Mouse (Mus musculus): ENCODE measurements around the gene Cryge. TPM values are rescaled to one million over a fixed set of nuclear protein-coding genes. Genes with fewer than 3 reads are reported as not detected.

Cryge gene
- polyA plus RNA-seq (2012; rRNA removed; ENCODE audit: low replicate concordance), result not detected in 2 replicates

DNA sequence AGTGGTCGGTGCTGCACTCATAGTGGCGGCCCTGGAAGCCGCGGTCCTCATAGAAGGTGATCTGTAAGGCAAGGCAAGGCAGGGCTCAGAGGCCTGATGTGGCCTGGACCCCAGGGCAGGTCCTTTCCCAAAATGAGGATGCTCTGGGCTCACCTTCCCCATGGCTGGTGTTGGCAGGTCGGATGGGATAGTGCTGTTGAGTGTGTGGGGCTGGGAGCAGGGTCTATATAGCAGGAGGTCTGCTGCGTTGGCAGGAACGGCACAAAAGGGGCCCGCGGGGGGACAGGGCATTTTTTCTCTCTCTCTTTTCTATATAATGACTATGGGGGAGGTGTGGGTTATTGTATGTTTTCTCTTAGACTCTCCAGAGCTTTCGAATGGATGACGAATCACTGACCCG, at the start of gene Cryge:
TSS of gene Cryge (minus strand) at position 198 of the 400 bp plus-strand sequence.

DNA sequence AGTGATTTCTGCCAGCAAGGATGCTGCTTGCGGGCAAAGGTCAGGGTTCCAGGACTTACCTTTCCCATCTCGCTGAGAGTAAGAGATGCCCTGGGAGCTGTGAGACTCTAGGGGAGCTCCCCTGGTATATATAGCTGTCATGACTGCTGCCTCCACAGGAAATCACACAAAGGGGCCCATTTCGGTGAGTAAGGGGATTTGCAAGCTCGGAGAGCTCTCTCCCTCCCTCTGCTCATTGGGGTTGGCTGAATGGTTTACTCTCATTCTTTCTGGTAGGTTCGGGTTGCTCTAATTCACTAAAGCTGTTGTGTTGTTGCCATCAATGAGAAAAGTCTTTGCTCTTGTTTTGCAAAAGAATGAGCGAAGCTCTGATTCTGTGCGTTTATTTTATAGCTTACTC, 31.2 kb upstream of the Cryge start, which contains the start of gene Crygb:
TSS of gene Crygb (minus strand) at position 101 of the 400 bp plus-strand sequence.

DNA sequence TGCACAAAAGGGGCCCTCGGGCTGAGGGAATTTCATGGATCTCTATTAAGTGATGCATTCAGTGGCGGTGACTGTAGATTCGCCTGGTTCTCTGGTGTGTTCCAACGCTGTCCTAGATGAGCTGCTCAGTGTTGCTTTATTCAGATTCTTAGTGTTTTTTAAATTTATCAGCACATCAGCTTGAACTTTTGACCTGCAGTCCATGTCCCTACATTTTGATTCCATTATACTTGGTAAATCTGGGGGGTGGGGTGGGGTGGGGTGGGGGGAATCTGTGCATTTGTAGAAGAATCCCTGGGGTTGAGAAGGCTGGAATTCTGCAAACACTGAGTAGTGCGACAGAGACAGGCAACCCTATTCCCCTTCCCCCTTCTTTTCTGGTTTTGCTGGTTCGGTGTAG, 22.6 kb upstream of the Cryge start, which contains the start of gene Crygc:
TSS of gene Crygc (minus strand) at position 101 of the 400 bp plus-strand sequence.

DNA sequence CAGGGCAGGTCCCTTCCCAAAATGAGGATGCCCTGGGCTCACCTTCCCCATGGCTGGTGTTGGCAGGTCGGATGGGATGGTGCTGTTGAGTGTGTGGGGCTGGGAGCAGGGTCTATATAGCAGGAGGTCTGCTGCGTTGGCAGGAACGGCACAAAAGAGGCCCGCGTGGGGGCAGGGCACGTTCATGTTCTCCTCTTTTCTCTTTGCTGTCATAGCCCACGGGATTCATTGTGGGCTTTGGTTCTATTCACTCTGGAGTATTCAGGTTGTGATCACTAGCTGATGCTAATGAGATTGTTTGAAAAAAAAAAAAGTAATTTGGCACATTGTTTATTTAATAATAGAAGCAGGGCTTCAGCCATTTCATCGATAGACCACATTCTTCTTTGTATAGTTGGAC, 12.4 kb upstream of the Cryge start, which contains the start of gene Crygd:
TSS of gene Crygd (minus strand) at position 101 of the 400 bp plus-strand sequence.

DNA sequence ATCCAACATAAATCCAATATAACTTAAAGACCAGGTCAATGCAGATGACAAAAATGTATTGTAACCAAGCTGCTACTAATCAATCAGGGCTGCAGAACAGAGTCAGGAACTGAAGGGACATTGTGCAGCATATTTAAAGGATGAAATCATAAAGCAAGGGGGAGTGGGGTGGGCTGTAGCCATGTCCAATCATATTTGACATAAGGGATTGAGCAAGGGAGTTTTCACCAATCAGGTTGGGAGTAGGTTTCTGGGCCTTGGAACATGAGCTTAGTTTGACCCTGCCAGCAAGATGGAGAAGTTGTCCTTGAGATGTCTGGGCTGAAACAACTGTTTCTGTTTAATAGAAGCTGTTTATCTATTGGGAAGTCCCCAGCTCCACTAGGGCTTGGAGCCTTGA, 18.3 kb downstream of the Cryge start, which contains the start of gene Akr1cl:
TSS of gene Akr1cl (minus strand) at position 119 of the 400 bp plus-strand sequence.

Other genes starting within 250 kb of the Cryge start
- gene Plekhm3, start 94.3 kb downstream of the Cryge start, polyA plus RNA-seq (2012; rRNA removed; ENCODE audit: low replicate concordance), result 6.5 and 9.0 TPM in 2 replicates
- 0.55 and 1.3 TPM in 2 replicates for gene Akr1cl, start 18.4 kb downstream of the Cryge start, polyA plus RNA-seq (2012; rRNA removed; ENCODE audit: low replicate concordance)
- not detected in 2 replicates for gene Crygd, start 12.3 kb upstream of the Cryge start, polyA plus RNA-seq (2012; rRNA removed; ENCODE audit: low replicate concordance)
- gene Crygc, start 22.5 kb upstream of the Cryge start, polyA plus RNA-seq (2012; rRNA removed; ENCODE audit: low replicate concordance), result not detected in 2 replicates
- gene Crygb, start 31.1 kb upstream of the Cryge start, polyA plus RNA-seq (2012; rRNA removed; ENCODE audit: low replicate concordance), result not detected in 2 replicates
- gene Cryga, start 52.2 kb upstream of the Cryge start, polyA plus RNA-seq (2012; rRNA removed; ENCODE audit: low replicate concordance), result not detected in 2 replicates
- not detected in 2 replicates for gene Gm28845, start 68.4 kb upstream of the Cryge start, polyA plus RNA-seq (2012; rRNA removed; ENCODE audit: low replicate concordance)
- gene D630023F18Rik, start 72.1 kb upstream of the Cryge start, polyA plus RNA-seq (2012; rRNA removed; ENCODE audit: low replicate concordance), result 0.20 TPM in 1 of 2 replicates, not detected in the other
- 49.3 and 108 TPM in 2 replicates for gene Idh1, start 135.4 kb upstream of the Cryge start, polyA plus RNA-seq (2012; rRNA removed; ENCODE audit: low replicate concordance)
- gene Pikfyve, start 135.5 kb upstream of the Cryge start, polyA plus RNA-seq (2012; rRNA removed; ENCODE audit: low replicate concordance), result 10.1 and 13.3 TPM in 2 replicates
- not detected in 2 replicates for gene Pth2r, start 230.9 kb upstream of the Cryge start, polyA plus RNA-seq (2012; rRNA removed; ENCODE audit: low replicate concordance)